Mouse (Mus musculus): ENCODE results near the gene Ncdn.

DNA sequence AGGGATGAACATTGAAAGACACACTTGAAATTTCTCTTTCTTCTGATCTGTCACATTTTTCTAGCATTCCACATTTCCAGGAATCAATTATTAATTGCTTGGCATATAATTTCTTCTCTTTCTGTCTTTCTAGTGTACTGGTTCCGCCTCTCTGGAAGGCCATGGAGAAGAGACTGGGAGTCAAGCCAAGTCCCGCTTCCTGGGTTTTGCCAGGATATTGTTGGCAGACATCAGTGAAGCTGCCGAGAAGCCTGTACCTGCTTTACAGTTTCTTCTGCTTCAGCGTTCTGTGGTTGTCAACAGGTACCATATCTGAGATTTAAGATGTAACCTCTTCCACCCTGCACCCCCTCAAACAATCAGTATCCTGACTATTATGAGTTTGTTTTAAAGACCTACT, 3.5 kb upstream of the Ncdn start:
- no peak for TF ChIP-seq CTCF (IDR thresholded peaks at IDR 0.05; ENCODE audit: control insufficient read depth, insufficient read depth, insufficient replicate concordance, low read depth, low read length)
- no peak for TF ChIP-seq POLR2A (IDR thresholded peaks at IDR 0.05; ENCODE audit: control insufficient read depth, low read depth, low read length)
